Mouse (Mus musculus) left cerebral cortex, adult 11 months (tissue): ENCODE data around the gene Wars2.
A peak's percentile ranks its signal among the peaks of the same experiment; 100 is the strongest.

Experiments used
- DNase-seq: peaks from one replicate; pipeline ENCODE4 v3.0.0; 2022; ENCODE audit warnings: low spot score

The Wars2 gene

DNA sequence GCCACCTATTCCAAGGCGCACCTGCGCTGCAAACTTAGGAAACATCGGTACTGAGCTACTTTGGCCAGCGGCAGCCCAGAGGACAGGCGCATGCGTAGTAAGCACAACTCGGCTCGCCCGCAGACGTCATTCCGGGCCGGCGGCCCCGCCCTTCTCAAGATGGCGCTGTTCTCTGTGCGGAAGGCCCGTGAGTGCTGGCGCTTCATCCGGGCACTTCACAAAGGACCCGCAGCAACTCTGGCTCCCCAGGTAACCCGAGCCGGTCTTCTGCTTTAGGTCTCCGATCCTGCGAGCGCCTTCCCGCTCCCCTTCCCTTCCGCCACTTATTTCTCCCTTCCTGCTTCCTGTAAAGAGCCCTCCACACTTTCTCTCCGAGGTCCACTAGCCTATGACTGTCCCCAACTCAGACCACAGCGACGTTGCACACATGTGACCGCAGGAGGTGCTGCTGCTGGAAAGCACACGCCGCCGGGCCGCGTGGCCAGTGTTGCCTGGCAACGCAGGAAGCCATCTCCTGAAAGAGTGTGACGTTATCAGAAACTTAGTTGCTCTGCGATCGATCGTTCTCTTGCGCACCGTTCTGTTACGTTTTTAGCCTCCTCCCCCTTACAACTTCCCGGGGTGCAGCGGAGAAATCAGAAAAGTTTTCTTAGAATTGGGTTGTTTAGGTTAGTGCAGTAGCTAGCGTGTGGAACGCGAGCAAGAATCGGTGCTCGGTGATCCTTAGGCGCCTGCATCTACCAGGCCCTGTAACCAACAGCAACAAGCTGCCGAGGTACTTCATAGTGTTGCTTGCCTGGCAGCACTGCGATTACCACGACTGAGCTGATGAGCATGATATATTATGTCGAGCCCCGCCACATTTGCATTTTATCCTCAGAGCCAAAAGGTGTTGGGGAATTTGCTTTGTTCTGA is at the start of gene Wars2:
Wars2 (plus strand) TSS at position 129 of the 915 bp plus-strand sequence.
- peak; percentile 92 for DNase-seq

DNA sequence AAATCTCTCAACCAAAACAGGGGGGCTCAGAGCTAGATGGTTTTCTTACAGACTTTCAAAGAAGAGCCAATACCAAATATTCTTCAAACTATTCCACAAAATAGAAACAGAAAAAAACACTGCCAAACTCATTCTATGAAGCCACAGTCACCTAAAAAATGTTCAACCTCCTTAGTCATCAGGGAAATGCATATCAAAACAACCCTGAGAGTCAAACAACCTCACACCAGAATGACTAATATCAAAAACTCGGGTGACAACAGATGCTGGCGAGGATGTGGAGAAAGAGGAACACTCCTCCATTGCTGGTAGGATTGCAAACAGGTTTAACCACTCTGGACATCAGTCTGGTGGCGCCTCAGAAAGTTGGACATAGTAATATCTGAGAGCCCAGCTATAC is 44.1 kb upstream of the Wars2 start:
- DNase-seq, result no peak

DNA sequence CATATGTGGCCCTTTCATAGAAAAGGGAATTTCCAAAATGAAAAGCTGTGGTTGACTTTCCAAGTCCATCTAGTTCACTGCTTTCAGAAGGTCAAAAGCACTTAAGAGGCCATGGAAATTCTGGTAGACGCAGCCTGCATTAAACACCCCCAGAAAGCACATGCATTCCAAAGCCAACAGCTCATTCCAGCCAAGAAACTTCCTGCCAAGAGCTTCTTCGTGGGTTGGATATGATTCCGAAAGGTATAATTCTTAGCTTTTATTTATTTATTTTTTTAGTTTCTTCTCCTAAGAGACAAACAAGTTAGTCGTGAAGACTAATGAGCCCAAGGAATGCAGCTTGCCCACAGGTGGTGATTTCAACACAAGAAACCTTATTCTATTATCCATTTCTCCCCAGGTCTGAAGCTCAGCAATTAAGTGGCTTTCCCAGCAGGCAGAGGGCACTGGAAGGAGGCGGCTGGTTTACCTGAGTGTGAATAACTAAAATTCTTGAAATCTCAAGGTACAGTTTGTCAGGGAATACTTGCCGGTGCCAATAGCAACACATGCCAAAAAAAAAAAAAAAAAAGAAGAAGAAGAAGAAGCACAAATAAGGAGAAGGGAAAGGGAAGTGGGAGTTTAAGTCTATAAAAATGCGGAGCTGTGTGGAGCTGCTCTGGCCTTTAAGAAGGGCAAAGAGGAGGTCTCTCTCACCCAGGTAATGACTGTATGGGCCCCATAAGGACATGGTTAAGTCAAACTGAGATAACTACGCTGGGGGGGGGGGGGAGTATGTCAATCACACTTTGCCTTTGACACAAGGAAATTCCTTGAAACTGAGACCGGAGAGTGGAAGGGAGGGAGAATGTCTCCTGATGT is 30.3 kb upstream of the Wars2 start:
- DNase-seq, result no peak

DNA sequence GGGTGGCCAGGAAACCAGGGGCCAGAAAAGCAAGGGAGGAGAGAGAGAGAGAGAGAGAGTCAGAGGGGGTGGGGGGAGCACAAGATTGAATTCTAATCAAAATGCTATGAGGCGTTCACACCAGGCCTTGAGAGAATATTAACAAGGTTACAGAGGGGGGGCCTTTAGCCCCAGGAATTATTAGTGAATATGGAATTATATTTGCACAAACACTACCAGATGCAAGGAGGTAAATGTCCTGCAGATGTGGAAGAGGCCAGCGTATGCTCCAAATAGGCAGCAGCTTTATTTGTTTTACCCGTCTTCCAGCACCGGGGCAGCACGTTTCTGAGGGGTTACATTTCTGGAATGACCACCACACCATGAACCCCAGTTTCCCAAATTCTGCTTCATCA is 29.7 kb upstream of the Wars2 start:
- DNase-seq, result no peak

DNA sequence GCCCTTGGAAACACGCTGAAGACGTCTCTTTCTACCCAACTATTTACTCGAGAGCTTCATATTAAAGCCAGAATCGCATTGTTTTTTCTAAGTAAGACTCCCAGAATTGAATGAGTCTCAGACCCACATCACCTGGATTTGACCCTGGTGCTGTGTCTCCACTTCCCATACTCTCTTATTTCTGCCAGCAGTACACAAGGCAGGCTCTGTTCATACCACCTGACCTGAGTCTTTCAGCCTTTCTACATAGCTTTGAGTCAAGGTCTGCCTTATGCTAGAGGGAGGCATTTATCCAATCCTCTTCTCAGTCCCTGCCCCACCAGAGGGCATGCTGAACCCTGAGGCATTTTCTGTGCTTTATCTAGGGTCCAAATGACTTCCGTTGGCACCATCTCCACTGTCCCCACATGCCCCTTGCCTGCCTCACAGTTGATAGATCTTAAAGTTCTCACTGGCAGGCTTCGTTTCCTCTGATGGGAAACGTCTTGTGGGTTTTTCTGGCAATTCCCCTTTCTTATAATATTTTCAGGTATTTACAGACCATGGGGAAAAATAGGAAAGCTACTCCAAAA is 27.5 kb upstream of the Wars2 start:
- no peak for DNase-seq

DNA sequence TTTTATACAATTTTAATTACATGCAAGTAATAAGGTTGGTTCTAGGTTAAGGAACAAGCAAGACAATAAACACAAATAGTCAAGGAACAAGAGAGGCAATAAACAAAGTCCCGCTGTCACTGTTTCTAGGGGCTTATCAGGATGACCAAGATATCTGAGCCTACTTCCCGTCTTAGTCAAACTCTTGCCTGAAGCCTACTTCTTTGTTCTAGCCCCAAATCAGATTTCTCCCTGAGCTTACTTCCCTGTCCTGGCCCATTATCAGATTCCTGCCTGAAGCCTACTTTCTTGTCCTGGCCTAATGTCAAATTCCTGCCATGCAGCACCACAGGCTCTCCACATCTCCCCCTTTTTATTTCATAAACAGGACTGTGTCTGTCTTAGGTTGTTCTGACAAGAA is 19.9 kb upstream of the Wars2 start:
- no peak for DNase-seq

DNA sequence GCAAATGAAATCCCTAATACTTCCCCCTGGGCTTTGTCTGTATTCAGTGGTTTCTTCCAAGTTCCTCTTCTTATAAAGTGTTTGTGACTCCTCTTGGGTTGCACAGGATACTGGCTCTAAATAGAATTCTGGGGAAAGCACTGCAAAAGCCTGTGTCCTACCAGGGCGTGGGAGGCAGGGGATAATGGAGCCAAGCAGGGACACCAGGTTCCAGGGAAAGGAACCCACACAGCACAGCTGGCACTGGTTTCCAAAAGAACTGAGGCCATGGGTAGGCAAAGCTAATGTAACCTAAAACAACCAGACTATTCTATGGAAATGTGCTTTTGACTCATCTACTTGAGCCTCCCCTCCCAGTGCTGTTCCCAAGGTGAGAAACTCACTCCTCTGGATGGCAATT is 10.3 kb upstream of the Wars2 start:
- DNase-seq, result peak; percentile 24

DNA sequence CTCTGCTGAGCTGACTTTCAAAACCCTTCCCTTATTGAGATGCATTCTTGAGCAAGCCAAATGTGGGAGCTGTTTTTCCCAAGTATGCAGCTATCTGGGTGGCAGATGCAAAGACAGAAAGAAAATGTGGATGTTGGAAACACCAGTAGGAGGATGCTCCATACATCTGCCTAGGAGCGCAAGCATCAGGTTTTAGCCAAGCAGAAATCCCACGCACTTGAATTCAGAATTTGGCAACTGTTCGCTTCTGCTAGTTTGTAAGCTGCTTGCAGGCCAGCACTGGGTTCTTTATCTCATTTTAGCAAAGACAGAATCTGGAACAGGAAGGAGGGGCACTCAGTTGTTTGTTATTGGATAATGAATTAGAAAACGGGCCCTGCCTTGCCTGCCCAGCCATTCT is 8.9 kb upstream of the Wars2 start:
- DNase-seq, result peak; percentile 61

DNA sequence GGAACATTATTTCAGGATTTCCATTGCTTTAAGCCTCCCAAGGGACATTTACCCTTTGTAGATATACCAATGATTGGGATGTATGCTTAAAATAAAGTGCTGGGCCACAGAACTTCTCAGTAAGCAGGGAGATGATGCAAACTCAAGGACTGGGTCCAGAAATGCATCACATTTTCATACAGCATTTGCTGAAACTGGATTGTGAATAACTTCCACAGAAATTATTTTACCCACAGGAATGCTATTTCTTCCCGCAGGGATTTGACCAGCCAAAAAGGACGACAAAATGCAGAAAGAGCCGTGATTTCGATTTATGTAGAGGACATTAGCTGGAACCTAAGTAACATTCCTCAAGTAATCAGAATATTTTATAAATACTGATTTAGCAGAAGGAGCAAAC is 7.0 kb upstream of the Wars2 start:
- no peak for DNase-seq

DNA sequence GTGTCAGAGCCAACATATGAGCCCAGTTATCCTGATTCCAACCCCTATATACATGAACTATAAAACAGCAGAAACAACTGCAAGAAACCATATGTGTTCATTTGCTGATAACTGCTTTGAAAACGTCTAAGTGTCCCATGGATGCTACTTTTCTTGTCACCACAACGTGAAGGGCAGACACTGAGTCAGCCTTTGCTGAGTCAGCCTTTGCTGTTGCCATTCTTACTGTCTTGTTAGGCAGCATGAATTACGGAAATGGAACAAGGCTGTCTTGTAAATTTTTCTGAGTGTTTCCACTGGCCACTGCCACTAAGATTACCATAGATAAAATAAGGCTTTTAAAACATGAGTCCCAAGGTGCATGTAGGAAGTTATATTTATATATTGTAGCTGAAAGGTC is 7.0 kb downstream of the Wars2 start:
- no peak for DNase-seq

DNA sequence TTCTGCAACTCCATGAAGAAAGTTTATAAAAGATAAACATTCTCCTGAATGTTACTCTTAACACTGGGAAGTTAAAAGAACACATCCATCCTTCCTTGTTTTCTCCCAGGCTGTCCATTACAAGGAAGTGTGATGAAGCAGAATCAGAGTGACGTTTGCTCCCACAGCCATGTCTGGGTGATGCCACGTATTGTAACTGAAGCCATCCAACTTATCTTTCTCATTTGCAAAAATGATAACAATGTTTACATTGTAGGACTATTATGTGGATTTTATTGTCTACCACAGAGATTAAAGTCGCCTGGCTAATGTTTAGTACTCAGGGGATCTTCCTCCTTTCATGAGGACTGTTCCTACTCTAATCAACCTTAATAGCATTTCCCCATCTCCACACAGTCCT is 8.2 kb downstream of the Wars2 start:
- DNase-seq, result no peak

DNA sequence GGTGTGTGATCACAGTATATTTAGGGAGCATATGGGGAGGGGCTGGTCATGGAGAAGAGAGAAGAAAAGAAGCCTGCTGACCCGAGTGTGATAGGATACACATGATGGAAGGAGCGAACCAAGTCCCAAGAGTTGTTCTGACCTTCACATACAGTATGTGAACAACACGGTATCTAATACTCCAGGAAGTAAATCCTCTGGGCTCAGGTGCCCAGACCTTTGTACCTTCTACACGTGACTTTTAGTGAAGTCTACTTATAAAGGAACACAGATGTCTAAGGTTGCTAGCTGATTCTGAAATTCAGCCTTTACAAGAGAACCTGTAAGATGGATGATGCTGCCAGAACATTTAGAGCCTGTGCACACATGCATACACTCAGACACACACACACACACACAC is 15.4 kb downstream of the Wars2 start:
- no peak for DNase-seq

DNA sequence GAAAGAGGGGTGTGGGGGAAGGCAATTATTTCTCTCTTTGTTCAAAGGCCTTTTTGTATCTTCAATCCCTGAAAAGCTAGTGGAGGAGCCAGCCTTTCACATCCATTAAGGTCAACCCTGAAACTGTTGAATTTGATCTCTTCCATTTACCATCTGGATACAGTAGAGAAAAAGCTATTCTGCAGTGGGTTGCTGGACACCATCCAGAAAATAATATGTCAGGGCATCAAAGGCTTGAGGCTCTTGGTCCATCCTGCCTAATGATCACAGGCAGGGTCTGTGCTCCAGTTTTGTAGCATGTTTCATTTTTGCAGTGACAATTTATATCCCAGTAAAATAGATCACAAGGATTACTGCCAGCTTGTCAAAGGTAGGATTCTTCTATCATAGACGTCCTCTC is 16.1 kb downstream of the Wars2 start:
- DNase-seq, result no peak

DNA sequence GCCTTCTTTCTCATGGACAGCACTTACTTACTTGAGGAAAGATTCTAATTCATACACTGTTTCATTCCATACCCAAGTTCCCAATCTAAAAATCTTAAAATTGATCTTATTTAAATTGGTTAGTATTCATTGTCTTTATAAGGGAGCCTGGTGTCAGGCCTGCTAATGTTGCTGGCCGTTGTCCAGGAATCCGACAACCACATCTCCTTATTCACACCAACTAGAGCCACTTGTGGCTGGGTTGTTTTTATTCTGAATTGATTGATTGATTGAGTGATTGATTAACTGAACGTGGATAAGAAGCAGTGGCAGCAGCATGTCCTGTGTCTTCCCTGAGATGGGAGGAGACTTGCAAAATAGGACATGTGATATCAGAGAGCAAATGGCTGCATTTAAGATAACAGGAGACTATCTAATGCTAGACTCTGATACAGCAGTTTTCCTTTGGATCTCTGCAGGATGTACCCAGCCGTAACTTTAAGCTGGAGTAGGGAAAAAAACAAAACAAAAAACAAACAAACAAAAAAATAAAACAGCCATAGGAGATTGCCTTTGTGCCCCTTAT is 16.7 kb downstream of the Wars2 start:
- no peak for DNase-seq

DNA sequence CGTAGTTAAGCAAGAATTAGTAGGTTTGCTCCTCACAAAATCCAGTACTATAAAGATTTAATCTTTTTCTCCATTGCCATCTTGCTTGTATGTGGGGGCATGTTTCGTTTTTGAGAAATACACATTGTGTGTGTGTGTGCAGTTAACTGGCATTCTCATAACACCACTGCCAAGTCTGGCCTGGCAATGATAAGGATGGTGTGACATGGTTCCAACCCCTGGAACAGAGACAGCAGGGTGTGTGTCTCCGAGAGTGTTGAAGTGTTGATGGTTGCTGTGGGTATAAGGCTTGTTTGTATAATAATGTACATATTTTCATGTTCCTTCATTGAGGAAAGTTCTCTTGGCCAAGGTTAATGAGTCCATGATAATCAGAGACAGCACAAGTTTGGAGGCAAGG is 19.1 kb downstream of the Wars2 start:
- no peak for DNase-seq

DNA sequence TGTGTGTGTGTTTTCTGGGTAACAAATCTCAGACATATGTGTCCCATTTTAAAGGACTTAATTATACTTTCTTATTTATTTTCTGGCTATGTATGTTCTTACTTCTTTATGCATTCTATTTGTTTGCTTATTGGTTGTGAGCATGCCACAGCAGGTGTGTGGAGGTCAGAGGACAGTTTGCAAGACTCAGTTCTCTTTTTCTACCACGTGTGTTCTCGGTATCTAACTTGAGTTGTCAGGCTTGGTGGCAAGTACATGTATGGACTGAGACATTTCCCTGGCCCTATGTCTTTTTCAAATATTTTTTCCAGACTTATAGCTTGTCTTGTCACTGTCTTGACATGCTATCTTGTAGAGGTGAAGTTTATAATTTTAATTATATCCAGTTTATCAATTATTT is 21.3 kb downstream of the Wars2 start:
- DNase-seq, result no peak

DNA sequence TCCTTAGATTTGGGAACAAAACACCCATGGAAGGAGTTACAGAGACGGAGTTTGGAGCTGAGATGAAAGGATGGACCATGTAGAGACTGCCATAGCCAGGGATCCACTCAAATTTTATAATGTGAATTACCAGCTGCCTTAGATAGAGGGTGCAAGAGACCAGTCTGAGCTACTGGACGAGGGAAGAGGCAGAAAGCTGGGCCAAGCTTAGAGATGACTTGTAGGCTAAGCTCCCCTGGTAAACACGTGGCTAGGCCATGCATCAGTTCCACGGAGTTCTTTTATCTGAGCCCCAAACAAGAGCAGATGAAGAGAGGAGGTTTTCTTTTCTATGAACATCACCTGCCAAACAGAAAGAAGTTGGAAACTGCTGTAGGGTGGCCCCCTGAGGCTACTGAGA is 26.9 kb downstream of the Wars2 start:
- no peak for DNase-seq

DNA sequence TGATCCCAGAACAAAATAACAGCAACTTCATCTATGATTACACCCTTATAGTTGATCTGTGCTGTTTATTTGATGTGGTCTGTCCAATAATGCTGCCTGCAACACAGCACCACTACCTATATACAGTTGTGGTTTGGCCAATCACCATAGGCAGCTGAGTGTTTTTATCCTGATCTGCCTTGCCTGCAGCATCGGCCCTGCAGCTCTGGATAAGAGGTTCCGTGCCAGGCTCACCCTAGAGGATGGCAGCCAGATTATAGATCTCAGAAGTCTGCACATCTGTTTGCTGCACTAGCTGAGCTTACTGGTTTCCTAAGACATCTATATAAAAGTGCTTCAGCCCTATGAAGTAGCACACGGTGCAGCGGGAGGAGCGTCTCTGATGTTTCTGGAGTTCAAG is 32.3 kb downstream of the Wars2 start:
- DNase-seq, result no peak

DNA sequence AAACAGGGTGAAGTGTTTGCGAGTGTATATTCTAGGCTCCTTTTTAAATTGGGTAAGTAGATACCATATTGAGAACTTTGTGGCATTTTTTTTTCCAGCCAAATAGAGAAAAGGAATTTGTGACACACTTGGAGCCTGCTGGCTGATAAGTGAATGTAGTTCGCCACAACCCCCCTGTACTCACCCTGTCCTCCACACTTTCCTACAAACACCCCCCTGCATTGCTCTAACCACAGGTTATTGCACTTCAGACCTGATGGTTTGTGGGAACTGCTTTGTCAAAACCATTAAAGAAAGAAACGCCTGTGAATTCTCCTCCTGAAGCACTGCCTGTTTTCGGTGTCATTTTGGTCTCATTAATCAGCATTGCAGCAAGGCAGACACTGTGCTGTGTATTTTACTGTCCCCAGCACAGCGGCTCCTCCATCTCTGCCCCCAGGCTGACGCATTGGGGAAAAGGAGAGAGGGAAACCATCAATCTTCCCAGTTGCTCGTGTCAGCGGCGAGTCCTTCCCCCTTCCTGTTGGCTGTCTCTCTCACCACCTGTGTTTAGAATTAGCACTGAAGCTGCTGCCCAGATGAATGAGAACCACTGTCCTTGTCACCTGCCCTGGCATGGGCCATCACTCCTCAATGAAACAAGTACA is 33.9 kb downstream of the Wars2 start:
- DNase-seq, result no peak

DNA sequence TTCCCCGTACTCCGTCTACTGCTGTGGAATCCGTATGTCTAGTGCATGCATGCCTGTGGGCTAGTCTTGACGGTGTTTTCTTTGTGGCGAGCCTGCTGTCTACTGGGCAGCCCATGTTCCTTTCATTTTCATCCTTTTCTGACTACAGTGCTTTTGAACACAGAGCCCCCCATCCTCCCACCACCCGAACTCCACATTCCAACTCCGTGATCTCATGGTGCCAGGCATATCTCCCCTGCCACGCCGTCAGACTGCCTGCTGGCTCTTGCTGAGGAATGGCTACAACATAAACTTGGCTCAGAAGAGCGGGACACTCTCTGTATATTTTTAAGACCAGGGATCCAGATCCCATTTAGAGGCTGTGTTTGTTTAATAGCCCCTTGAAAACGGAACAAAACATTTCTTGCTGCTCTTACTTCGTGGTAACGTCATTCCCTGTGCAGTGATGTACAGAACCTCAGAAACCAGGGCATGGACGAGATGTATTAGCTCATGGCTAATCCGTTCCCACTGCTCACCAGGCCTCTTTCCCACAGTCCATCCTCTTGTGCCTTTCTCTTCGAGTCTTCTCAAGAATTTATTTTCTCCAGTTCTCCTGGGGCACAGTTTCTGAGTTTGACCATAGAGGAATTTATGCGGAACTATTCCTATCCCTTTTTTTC is 42.6 kb downstream of the Wars2 start:
- DNase-seq, result no peak

DNA sequence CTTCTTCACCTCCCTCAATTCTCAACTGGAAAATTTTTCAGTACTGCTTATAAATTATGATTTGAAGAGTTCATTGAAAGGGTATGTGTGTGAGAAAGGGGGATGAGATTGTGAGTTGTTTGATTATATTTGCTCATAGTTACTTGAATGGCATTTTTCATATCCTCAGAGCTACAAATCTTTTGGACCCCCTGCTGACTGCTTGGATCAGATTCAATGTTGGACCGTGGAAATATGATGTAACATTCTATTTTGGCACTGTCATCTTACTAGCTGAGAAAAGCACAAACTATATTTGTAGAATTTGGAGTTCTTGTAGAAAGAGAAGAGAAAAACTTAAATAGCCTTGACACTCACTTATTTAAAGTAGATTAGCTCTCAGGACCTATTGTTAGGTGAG is 43.5 kb downstream of the Wars2 start:
- no peak for DNase-seq

DNA sequence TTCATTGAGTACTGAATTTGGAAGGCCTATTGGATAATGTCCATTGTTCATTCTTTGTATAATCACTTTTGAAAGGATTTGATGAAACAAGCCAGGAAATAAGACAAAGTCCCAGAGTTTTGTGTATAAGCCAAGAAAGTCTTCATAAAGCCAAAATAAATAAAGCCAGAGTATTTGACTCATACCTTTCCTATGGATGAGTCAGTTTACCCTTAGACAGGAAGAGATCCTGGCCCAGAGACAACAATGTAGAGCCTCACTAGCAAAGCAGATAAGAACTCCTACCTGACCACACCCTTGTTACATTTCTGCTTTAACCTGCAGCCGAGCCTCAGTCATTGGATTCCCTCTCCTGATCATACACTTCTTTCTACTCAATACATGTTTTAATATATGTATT is 47.2 kb downstream of the Wars2 start:
- no peak for DNase-seq
